Mouse (Mus musculus) A20 (cell line): ENCODE results near the gene Olfr630.
"Not testable (repeated sequence)": the region's sequence is repeated elsewhere in the genome, so short reads cannot be mapped to it uniquely, and the experiment has no call there.

Experiments used
- DNase-seq: peaks from one replicate; pipeline ENCODE4 v3.0.0-alpha.2; 2011; ENCODE audit warnings: low read depth, low spot score

The Olfr630 gene

GRCm38 (mm10) chr7:103757233-103757632, at the start of gene Olfr630:
Gene Olfr630 (minus strand): TSS chr7:103757333.
- no peak for DNase-seq

GRCm38 (mm10) chr7:103806856-103807255, 49.7 kb upstream of the Olfr630 start:
- peak; percentile 51 for DNase-seq

- peak; percentile 55 for DNase-seq
Measured at GRCm38 (mm10) chr7:103792669-103793388, 35.7 kb upstream of the Olfr630 start.

- no peak for DNase-seq
Measured at GRCm38 (mm10) chr7:103791721-103792120, 34.6 kb upstream of the Olfr630 start, which contains the start of gene Olfr67. Gene Olfr67 (minus strand): TSS chr7:103791821.

GRCm38 (mm10) chr7:103779598-103779997, 22.5 kb upstream of the Olfr630 start, which contains the start of gene Olfr68:
Gene Olfr68 (minus strand): TSS chr7:103779698.
- no peak for DNase-seq

DNA sequence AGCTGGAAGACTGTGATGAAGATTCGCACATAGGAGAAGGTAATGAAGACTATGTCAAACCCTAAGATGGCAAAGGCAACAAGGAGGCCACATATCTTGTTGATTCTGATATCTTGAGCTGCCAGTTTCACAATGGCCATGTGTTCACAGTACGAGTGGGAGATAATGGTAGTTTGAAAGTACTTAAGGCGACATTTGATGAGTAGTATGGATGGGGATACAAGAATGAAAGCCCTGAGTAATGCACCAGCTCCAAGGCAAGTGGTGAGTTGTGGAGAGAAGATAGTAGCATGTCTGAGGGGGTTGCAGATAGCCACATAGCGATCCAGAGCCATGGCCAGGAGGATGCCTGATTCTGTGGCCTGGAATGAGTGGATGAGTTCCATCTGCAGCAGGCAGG, 20.5 kb upstream of the Olfr630 start:
- not testable (repeated sequence) for DNase-seq

GRCm38 (mm10) chr7:103771494-103771893, 14.4 kb upstream of the Olfr630 start, which contains the start of gene Olfr69:
Gene Olfr69 (minus strand): TSS chr7:103771594.
- DNase-seq = no peak

GRCm38 (mm10) chr7:103767687-103768086, 10.6 kb upstream of the Olfr630 start:
- DNase-seq = not testable (repeated sequence)

- not testable (repeated sequence) for DNase-seq
Measured at GRCm38 (mm10) chr7:103762212-103762611, 5.1 kb upstream of the Olfr630 start.

DNA sequence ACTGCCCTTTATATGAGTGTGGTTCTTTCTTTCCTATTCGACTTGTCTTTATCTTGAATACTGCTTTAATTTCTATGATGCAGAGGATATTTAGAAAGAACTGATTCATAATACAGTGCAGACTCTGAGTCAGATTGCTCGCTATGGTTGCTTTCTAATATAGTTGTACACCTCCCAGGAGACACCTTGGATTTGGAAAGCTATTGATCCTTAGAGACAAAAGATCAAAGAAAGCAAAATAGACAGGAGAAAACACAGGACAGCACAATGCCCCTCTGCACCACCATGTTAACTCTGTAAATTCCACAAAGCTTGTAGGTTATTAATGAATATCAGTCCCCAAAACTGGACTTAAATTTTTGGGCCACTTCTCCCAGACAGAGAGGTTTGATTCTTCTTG, 12.3 kb downstream of the Olfr630 start, which contains the start of gene Olfr629:
Gene Olfr629 (minus strand): TSS at position 101 of the 400 bp plus-strand sequence.
- no peak for DNase-seq

GRCm38 (mm10) chr7:103730074-103730473, 27.1 kb downstream of the Olfr630 start, which contains the start of gene Olfr628:
Gene Olfr628 (plus strand): TSS chr7:103730374.
- no peak for DNase-seq

DNA sequence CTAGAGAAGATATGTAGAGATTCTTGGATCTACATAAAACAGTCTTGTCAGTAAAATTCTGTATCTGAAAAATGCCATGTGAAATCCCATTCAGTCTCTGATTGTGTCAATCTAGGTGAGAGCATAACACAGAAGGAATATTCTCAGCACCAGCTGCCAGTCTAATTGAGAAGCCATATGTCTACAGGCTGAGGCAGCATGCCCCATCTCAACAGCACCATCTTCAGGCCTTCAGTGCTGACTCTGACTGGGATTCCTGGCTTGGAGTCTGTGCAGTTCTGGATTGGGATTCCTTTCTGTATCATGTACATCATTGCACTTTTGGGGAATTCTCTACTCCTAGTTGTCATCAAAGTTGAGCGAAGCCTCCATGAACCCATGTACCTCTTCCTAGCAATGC, 40.7 kb downstream of the Olfr630 start:
- not testable (repeated sequence) for DNase-seq

- no peak for DNase-seq
Measured at GRCm38 (mm10) chr7:103714371-103714770, 42.8 kb downstream of the Olfr630 start, which contains the start of gene Olfr243. Gene Olfr243 (plus strand): TSS chr7:103714671.

DNA sequence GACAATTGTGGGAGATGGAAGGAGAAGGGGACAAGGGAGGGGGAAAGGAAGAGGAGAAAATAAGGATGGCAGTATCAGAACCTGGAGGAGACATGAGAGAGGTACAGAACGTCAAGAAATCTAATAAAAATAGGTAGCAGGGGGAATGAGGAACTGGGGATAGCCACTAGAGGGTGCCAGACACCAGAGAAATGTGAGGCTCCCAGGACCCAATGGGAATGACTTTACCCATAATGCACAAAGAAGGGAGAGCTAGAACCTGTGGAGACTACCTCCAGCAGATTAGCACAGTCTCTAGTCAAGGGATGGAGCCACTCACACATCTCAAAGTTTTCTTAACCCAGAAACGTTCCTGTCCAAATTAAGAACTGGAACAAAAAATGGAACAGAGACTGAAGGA, 45.1 kb downstream of the Olfr630 start:
- DNase-seq = no peak
